Comparison of ENCODE assay signal across 19 mouse cellular contexts in the genomic region with DNA sequence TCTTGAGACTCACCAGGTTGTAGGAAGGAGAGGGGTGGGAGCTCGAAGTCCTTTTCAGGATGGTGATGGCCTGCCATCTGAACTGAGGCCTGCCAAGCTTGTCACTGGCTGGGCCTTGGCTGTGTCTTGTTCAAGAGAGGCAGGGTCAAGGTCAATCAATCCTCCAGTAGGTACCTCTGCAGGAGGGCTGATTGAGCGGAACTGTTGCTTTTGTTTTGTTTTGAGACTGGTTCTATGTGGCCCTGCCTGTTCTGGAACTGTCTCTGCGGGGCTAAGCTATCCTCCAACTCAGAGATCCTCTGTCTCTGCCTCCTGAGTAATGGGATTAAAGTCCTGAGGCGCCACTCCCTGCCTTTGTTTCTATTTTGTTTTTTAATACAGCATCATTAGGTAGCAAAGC. TPM values are rescaled to one million over a fixed set of nuclear protein-coding genes. Genes with fewer than 3 reads are reported as not detected.
DNase-seq lines count a peak whose midpoint lies in the region; ATAC-seq and TF ChIP-seq lines count a peak whose summit lies in the region.
"Had no signal": no experiment of that assay in that cellular context is flagged by ENCODE, and none has a peak within 500 bp of the region (broad histone marks: within the 10 kb centered on the region; RNA-seq: fewer than 3 reads in every experiment).

No protein-coding gene starts in this region.

- no peak for TF ChIP-seq EP300 in stomach, postnatal 0 days (optimal IDR thresholded peaks at IDR 0.05)

- DNase-seq in cerebellum, adult 11-12 months, result peak; percentile 29
- DNase-seq in cerebellum, adult 9-11 months, result no peak
- no peak for DNase-seq in lung, adult 18-20 months
- peak; percentile 43 for DNase-seq in WW6 (ENCODE audit: low read depth, low spot score)
- no peak for DNase-seq in forebrain, postnatal 0 days
- DNase-seq in right cerebral cortex, adult 18-20 months, result no peak
- no peak for DNase-seq in stomach, postnatal 0 days (ENCODE audit: low spot score)
- DNase-seq: adrenal gland, adult 8-10 months; B cell, adult 2 months; gastrocnemius, adult 2 months; gastrocnemius, postnatal 25 days; kidney, adult 11 months had no signal

- H3K9me3 ChIP-seq in lung, embryonic 16.5 days (ENCODE audit: control insufficient read depth, low read length), result no peaks in the 10 kb centered on the region
- H3K9me3 ChIP-seq in forebrain, postnatal 0 days (ENCODE audit: low read length), result no peaks in the 10 kb centered on the region
- no peaks in the 10 kb centered on the region for H3K9me3 ChIP-seq in stomach, postnatal 0 days (ENCODE audit: control insufficient read depth, low read length)
- H3K9me3 ChIP-seq: embryonic facial prominence, embryonic 12.5 days; forebrain, embryonic 15.5 days; G1E; heart, embryonic 12.5 days; hindbrain, embryonic 12.5 days had no signal

- no peak for ATAC-seq in lung, embryonic 16.5 days (ENCODE audit: low read depth)
- no peak for ATAC-seq in forebrain, postnatal 0 days
- ATAC-seq in stomach, postnatal 0 days (ENCODE audit: low FRiP score, low TSS enrichment), result no peak
- ATAC-seq: CD4-positive, CD25-positive, alpha-beta regulatory T cell, adult 4 months; forebrain, embryonic 15.5 days had no signal

- H3K27me3 ChIP-seq in lung, embryonic 16.5 days (ENCODE audit: control insufficient read depth, insufficient read depth, low read depth, low read length), result peaks cover 15% of the 10 kb centered on the region
- no peaks in the 10 kb centered on the region for H3K27me3 ChIP-seq in forebrain, postnatal 0 days (ENCODE audit: insufficient read depth, low read length)
- no peaks in the 10 kb centered on the region for H3K27me3 ChIP-seq in stomach, postnatal 0 days (ENCODE audit: control insufficient read depth, insufficient read depth, low read length)

- no peak overlapping the region for H3K4me3 ChIP-seq in lung, embryonic 16.5 days (ENCODE audit: low read length)
- no peak overlapping the region for H3K4me3 ChIP-seq in forebrain, postnatal 0 days (ENCODE audit: low read depth, low read length)
- H3K4me3 ChIP-seq in stomach, postnatal 0 days (ENCODE audit: low read depth, low read length), result no peak overlapping the region
- H3K4me3 ChIP-seq: embryonic facial prominence, embryonic 12.5 days; forebrain, embryonic 15.5 days; gastrocnemius, adult 2 months; heart, embryonic 12.5 days; hindbrain, embryonic 12.5 days had no signal

- H3K36me3 ChIP-seq in lung, embryonic 16.5 days (ENCODE audit: control insufficient read depth, insufficient read depth, low read length), result peaks cover 20% of the 10 kb centered on the region
- peaks cover 41% of the 10 kb centered on the region for H3K36me3 ChIP-seq in forebrain, postnatal 0 days (ENCODE audit: insufficient read depth)
- peaks cover 21% of the 10 kb centered on the region for H3K36me3 ChIP-seq in stomach, postnatal 0 days (ENCODE audit: control insufficient read depth, insufficient read depth, low read length)

- 76% methylated on average over 4 of the region's 4 CpGs for WGBS in lung, embryonic 16.5 days
- WGBS in forebrain, postnatal 0 days, result 66% methylated on average over 4 of the region's 4 CpGs
- WGBS in stomach, postnatal 0 days, result 80% methylated on average over 4 of the region's 4 CpGs

- peak overlapping the region; percentile 83; the same call in 1 of the 2 replicates for H3K27ac ChIP-seq in lung, embryonic 16.5 days (ENCODE audit: low read length)
- H3K27ac ChIP-seq in forebrain, postnatal 0 days (ENCODE audit: low read depth, low read length), result no peak overlapping the region
- no peak overlapping the region for H3K27ac ChIP-seq in stomach, postnatal 0 days (replicated peaks)
- H3K27ac ChIP-seq: embryonic facial prominence, embryonic 12.5 days; gastrocnemius, adult 2 months had no signal

- H3K4me2 ChIP-seq in lung, embryonic 16.5 days (ENCODE audit: low read depth, low read length), result no peak overlapping the region
- H3K4me2 ChIP-seq in forebrain, postnatal 0 days (ENCODE audit: low read depth), result no peak overlapping the region
- no peak overlapping the region for H3K4me2 ChIP-seq in stomach, postnatal 0 days (replicated peaks; ENCODE audit: low read depth)
- H3K4me2 ChIP-seq: embryonic facial prominence, embryonic 12.5 days; forebrain, embryonic 15.5 days; heart, embryonic 12.5 days; hindbrain, embryonic 12.5 days had no signal

- no peak overlapping the region for H3K9ac ChIP-seq in lung, embryonic 16.5 days (ENCODE audit: low read length)
- no peak overlapping the region for H3K9ac ChIP-seq in forebrain, postnatal 0 days
- H3K9ac ChIP-seq in stomach, postnatal 0 days (ENCODE audit: low read length), result no peak overlapping the region
- H3K9ac ChIP-seq: embryonic facial prominence, embryonic 12.5 days; forebrain, embryonic 15.5 days; heart, embryonic 12.5 days; hindbrain, embryonic 12.5 days had no signal

- TF ChIP-seq CTCF in forebrain, postnatal 0 days (IDR thresholded peaks at IDR 0.05; ENCODE audit: low read depth), result no peak
- no peak for TF ChIP-seq CTCF in stomach, postnatal 0 days (IDR thresholded peaks at IDR 0.05; ENCODE audit: low read depth)

- H3K4me1 ChIP-seq in lung, embryonic 16.5 days (replicated peaks; ENCODE audit: control insufficient read depth, insufficient read depth, low read length), result peaks cover 14% of the 10 kb centered on the region
- H3K4me1 ChIP-seq in forebrain, postnatal 0 days (ENCODE audit: insufficient read depth), result peaks cover 10% of the 10 kb centered on the region; the same call in 1 of the 2 replicates
- H3K4me1 ChIP-seq in stomach, postnatal 0 days (replicated peaks; ENCODE audit: control insufficient read depth, insufficient read depth), result no peaks in the 10 kb centered on the region

RNA-seq across cellular contexts. Expression of gene Rap1gap, which starts 5.0 kb away (rescaled TPM):
- 8.7 and 14.0 TPM in 2 replicates for polyA plus RNA-seq in lung, embryonic 16.5 days (2015; fragmentation: Nextera tagmentation; extraction: Ambion mirVana)
- 113 and 128 TPM in 2 replicates for total RNA-seq in forebrain, postnatal 0 days (2014; rRNA removed)
- 63.9 and 74.3 TPM in 2 replicates for polyA plus RNA-seq in forebrain, postnatal 0 days (2015; fragmentation: Nextera tagmentation; extraction: Ambion mirVana)
- polyA plus RNA-seq in stomach, postnatal 0 days (2015; fragmentation: Nextera tagmentation; extraction: Ambion mirVana), result 70.1 and 73.0 TPM in 2 replicates
- total RNA-seq: G1E had no signal
- polyA plus RNA-seq: G1E had no signal

Comparison
In these comparisons a context has a peak if more than half of its experiments do, and no peak if none do; other contexts are left out.
1. DNase-seq: peak in cerebellum, adult 11-12 months (single experiment) and WW6 (single experiment); none in cerebellum, adult 9-11 months (single experiment), lung, adult 18-20 months (0 of 2), forebrain, postnatal 0 days (single experiment), right cerebral cortex, adult 18-20 months (single experiment) and stomach, postnatal 0 days (single experiment).